Mouse (Mus musculus): ENCODE data around the gene Tmem182.

The Tmem182 gene

DNA sequence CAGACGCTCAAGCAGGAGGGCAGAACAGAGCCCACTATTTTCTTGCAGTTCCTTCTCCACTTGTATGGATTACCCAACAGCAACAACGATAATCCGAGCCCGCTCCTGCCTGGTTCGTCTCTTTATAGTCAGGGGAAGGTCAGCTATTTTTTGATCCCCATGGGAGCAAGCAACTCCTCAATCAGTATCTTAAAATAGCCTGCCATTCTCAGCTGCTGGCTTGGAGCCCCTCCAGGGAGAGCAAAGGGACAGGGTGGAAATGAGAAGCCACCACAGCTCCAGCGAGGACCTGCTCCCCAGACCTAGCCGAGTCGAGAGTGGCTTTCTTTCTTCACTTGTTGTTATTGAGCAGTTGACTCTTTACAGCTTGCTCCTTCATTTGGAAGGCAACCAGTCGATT, at the start of gene Tmem182:
TSS of gene Tmem182 (plus strand) at position 251 of the 400 bp plus-strand sequence.
- no peak for DNase-seq (ENCODE audit: extremely low spot score, low spot score)

DNA sequence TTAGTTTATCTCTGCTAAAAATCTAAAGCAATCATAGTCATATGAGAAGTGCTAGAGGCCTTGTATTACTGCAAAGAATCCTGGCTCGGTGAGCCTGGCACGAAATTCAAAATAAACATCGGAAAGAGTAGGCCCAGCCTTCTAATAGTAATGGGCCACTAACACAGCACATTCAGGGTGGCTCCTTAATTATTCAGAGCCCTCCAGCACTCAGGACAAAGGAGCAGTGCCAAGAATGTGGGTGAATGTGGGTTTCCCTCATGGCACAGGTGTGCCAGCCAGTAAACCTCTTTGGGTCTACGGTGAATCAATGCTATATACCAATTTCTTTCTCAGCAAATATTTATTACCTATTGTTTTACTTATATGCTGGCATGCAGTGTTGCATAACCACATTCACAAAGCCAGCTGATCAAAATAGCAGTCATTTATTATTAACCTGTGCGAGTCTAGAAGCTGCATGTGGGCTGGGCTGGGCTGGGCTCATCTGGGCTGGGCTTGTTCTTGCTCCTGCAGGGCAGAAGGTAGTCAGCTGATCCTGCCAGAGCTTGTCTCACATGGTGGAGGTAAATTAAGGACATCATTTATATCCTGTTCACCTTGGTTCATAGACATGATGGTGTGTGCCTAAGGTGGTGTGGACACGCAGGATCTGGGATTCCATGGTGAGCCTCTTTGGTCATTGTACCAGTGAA, 45.5 kb upstream of the Tmem182 start:
- no peak for DNase-seq (ENCODE audit: extremely low spot score, low spot score)

DNA sequence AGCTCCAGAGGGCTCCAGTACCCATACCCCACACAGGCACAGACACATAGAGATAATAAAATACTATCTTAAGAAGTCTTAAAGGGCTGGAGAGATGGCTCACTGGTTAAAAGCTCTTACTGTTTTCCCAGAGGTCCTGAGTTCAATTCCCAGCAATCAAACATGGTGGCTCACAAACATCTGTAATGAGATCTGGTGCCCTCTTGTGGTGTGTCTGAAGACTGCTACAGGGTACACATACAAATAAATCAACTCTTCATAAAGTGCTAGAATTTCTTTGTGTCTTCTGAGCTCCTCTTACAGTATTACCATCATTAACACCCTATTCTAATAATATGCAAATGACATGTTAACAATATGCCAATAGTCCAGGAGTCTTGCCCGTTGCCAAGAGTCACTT, 41.4 kb upstream of the Tmem182 start:
- DNase-seq (ENCODE audit: extremely low spot score, low spot score): no peak

DNA sequence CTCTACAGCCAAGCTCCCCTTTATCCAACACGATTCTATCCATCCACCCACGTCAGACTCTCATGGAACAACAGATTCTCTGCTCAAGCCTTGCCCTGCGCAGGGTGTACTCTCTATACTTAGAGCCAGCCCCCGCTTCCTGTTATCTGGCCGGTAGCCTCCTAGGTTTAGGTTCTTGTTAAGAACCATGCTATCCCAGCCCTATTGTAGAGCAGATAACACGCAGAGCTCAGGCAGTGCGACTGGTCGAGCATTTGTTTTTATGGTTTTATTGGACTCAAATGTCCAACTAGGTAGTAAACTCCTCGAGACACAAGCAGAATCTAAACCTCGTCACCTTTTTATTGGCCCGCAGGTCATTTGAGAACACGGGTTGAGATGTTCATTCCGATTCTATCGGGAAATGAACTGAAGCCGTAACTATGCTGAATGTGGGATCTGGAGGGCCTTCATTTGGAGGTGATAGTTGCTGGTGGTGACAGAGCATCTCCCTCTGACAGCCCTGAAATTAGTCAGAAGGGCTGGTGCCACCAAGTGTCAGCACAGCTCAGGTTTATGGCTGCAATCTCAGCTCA, 40.6 kb upstream of the Tmem182 start:
- DNase-seq (ENCODE audit: extremely low spot score, low spot score): no peak

DNA sequence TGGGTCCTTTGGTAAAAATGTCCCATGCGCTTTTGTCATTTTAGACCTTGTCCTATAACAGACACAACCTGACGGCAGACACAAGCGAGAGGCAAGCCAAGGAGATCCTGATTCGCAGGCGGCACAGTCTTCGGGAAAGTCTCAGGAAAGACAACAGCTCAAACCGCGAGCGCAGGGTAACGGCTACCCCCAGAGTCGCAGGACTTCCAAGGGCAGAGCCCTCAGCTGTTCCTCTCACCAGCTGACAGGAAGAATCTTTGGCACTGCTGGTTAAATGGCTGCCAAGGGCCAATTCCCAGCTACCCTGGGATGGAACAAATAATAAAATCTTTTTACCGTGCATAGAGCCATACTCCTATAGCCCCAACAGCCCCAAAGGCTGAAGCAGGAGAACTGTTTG, 39.9 kb upstream of the Tmem182 start:
- DNase-seq (ENCODE audit: extremely low spot score, low spot score): no peak

DNA sequence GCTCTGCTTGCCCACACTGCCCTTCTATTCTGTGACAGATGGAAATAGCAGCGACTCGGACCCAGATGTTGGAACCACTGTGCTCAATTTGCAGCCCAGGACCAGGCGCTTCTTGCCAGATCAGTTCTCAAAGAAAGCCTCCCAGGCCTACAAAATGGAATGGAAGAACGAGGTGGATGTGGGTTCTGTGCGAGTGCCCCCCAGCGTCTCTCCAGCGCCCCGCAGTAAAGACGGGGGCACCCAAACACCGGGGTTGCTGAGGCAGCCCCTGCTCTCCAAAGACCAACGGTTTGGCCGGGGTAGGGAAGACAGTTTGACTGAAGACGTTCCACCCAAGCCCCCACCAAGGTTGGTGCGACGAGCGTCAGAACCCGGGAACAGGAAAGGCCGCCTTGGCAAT, 37.8 kb upstream of the Tmem182 start:
- DNase-seq (ENCODE audit: extremely low spot score, low spot score): no peak

DNA sequence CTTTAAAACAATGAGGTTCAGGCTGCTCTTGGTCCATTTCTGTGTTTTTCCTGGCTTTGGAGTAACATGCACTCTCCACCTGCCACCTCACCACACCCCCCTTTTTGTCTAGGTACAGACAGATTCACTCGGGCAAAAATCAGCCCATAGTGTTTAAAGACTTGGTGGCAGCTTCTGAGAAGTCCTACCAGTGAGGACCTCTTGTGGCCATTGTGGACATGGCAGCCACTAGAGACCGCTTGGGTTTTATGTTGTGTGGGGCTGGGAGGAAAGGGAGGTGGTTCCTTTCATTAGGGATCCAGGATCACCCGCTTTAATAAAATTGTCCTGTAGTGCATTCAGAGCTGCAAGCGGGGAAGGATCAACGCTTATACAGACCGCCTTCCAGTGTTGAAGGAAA, 36.8 kb upstream of the Tmem182 start:
- DNase-seq (ENCODE audit: extremely low spot score, low spot score): peak; percentile 44

DNA sequence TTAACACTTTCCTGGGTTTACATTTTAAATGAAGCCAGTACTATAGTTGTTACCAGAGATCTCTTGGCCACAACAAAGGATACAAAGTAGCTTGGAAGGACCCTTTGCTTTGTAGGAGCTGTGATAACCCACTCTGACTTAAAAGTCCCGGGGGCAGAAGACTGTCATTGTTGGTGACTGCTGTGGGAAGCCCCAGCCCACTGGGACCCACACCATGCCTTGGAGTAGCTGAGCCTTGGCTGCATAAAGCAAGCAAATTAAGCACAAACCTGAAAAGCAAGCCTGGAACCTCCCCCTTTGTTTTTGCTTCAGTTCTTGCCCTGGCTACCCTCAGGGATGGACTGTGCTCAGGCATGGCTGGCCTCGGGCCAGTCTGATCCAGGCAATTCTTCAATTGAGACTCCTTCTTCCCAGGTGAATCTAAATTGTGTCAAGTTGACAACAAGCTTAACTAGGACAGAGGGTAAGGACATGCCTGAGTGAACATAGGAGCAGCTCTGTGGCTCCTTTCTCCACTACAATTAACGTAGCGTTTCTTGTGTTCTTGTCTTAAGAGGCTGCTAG, 36.0 kb upstream of the Tmem182 start:
- no peak for DNase-seq (ENCODE audit: extremely low spot score, low spot score)

DNA sequence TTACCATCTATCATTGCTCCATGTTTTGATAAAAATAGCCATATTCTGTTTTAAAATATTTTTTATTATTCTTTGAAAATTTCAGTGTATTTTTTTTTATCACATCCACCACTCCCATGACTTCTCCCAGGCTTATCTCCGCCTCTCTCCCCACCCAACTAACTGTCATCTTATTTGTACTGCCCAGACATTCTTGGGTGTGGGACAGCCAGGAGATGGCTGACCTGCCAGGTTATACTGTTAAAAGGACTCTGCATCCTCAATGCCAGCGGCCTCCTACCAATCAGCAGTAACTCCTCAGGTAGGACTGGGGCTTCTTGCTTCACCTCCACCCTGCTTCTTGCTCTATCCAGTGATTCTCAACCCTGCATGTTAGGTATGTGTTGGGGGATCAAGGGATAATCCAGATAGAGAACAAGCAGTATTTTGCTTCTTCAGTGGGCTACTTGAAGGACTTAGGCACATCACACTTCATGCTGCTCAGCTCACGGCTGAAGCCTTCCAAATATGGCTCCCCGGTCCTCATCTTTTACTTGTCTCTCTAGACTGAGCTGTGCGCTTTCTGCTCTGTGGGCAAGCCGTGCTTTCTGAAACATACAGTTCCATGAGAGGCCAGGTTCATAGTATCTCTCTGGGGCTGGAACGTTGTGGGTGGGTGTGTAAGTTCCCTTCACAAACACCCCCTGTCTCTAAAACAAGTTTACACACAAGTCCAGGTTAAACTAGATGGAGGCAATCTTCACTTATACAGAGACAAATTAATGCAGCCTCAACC, 34.0 kb upstream of the Tmem182 start:
- no peak for DNase-seq (ENCODE audit: extremely low spot score, low spot score)

DNA sequence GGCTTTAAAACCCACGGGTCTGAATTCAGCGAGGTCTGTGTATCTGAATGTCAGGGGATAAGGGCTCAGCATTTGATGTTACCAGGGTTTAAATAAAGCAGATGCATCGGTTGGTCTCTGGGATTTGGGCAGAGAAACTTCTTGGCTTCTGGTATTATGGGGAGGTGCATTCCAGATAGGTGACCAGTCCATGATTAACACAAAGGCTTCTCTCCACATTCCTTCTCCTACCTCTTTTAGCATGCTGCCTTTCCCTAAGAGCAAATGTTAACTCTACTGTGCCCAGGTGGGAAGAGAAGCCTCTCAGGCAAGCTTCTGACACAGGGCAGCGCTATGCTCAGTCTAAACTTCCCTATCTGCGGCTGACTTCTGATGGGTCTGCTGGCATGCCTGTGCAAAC, 32.2 kb upstream of the Tmem182 start:
- no peak for DNase-seq (ENCODE audit: extremely low spot score, low spot score)

DNA sequence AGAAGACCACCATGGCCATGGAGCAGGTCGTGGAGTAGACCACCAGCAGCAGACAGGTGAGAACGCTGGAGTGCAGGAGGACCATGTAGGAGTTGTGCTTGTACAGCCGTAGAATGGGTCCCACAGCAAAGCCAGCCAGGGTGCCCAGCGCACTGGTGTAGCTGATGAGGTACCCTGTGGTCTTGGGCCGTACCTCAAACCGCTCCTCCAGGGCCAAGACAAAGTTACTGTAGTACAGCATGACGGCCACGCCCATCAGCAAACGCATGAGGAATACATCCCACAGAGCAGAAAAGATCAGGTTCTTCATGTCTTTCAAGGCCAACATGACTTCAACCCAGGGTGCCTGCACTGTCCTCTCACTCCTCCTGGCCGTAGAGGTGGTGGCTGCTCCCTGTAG, 31.4 kb upstream of the Tmem182 start:
- no peak for DNase-seq (ENCODE audit: extremely low spot score, low spot score)

DNA sequence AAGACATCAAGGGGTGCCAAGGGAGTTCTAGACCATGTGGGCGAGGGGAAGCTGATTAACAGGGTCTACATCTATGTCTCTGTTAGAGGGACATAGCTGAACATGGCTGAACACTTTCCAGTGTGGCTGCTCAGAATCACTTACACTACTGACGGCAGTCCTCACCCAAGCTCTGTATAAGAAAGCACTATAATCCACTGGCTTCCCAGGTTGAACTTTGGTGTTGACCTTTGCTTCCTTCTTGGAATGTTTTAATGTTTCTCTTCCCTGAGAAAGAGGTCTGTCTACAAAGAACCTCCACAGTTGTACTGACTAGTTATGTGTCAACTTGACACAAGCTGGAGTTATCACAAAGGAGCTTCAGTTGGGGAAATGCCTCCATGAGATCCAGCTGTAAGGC, 29.3 kb upstream of the Tmem182 start:
- DNase-seq (ENCODE audit: extremely low spot score, low spot score): no peak

DNA sequence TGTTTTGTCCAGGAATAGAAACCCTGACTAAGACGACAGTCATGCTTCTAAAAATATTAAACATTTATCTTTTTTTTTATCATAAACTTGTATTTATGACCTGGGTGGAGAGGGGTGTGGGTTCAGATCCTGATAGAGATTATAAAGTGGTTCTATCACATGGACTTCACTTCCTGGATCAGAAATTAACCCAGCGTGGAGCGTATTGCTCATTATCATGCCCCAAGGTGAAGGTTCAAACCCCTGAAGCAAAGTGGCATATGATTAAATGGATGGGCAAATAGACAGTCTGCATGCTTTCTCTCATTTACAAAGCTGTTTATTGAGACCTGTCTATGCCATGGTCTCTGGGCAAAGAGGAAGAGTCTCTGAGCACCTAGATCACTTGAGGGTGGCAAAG, 28.6 kb upstream of the Tmem182 start:
- DNase-seq (ENCODE audit: extremely low spot score, low spot score): no peak

DNA sequence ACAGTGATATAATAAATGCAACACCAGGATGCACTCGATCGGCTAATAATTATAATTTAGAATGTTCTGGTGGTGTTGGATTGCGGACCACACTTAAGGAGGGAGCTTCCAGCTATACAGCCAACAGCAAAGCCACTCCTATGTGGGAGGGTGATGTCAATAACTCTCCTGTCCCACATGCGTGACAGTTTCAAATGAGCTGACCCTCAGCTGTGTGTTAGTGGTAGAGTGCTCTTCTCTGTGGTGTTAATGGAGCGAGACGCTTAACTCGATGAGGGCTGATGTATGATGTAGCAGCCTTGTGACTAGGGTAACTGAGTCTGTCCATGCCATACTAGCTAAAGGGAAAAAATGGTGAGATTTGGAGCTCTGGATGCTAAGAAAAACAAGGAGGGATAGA, 22.0 kb upstream of the Tmem182 start:
- no peak for DNase-seq (ENCODE audit: extremely low spot score, low spot score)

DNA sequence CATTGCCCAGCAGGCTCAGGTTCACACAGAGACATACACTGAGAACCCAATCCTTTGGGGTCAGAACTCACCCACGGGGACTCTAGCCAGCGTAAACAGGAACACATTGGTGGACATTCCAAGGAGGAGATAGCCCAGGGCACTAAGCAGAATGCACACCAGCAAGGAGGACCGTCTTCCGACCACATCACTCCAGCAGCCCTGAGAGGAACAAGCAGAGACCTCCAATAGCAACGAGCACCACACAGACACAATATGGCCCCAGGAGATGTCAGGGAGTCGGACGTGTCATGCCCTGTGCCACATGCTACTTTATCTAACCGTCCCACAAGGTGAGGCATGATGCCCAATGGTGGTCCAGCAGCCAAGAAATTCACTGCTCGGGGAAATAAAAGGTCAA, 21.1 kb upstream of the Tmem182 start:
- DNase-seq (ENCODE audit: extremely low spot score, low spot score): no peak

DNA sequence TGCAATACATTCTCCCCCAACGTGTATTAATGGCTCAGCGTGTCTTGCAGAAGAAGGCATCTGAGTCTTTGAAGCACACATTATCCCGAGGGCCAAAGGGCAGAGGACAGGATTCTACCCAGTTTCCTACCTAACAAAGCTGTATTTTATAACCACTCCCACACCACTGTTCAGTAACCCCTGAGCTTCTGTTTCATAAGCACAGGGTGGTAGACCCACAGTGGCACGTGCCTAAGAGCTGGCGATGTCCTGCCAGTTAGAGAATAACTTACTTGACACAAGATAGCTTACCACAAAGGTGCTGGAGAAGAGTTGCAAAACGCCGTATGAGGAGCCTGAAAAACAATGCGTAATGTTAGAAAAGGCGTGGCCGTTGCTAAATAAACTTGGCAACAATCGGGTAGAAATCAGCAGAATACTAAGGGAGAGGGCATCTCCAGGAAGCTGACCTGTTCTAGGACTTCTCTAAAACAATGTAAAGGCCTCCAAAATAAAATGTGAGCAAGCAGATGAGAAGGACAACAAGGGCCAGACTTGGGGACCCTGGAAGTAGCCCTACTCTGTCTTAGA, 19.4 kb upstream of the Tmem182 start:
- no peak for DNase-seq (ENCODE audit: extremely low spot score, low spot score)

DNA sequence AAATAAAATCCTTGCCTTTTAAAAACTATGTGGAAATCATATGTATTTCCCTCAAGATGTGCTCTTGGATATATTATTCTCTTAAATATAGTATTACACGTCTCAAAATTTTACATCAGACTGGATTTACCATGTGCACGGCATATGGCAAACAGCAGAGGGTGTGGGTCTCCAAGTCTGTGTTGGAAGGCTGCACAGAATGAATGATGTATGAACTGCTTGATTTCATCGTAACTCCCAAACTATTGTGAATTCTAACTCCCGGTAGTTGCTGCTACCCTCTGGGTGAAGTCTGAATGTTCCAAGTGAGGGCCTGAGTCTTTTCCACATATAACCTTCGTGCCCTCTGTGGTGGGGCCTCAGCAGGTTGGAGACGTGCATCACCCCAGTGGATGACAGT, 16.4 kb upstream of the Tmem182 start:
- DNase-seq (ENCODE audit: extremely low spot score, low spot score): no peak

DNA sequence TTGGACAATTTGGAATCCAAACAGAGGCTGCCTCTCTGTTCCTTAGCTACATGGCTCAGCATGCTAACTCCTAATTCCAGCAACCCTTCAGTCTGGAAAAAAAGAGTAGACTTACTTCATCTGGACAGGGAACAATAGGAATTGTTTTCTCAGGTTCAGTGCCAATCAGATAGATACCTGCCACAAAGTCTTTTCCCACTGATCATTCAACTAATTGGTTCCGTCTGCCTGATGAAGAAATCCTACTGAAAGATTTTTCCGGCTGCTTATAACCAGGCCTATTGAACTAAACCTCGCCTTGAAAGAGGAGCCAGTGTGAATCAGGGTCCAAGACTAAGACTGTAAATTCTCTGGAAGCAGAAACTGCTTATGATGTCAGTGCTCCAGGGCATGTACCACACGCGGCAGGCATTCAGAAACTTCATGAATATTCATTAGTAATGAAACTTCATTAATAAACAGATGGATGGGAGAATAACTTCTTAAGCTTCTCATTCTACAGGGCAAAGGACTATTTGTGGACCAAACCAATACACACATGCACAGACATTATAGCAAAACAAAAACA, 15.7 kb upstream of the Tmem182 start:
- no peak for DNase-seq (ENCODE audit: extremely low spot score, low spot score)

DNA sequence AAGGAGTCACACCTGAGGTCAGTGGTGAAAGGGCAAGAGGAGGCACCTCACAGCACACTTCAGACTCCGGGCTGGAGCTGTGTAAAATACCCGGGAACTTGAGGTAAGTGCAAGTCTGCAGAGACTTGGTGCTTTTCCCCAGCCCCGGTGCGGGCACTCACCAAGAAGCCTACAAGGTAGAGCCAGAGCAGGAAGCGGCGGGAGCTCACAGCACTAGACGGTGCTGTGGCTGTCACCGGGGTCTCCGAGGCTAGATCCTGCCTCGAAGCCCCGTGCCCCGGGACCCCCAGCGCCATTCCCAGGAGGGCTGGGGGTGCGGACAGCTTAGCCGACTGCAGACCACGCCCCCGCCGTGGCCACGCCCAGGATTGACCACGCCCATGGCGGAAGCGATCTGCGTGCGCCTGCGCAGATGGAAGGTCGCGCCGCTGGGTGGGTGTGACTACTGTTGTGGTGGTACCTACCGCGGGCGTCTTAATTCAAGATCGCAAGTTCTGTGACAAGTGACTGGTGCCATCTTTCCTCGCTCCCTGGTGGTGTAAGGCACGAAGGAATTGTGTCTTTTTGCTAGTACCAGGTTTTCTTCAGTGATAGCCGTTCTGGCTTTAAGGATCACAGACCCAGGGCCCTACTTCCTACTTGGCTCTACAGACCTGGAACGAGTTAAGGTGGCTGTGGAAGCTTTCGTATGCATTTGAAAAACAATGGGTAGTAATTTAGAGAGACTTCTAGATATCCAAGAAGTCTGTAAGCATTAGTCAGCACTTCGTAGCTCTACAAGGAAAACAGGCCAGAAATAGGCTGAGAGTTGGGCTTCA, 14.9 kb upstream of the Tmem182 start, which contains the start of gene Mfsd9:
TSS of gene Mfsd9 (minus strand) at position 364 of the 818 bp plus-strand sequence.
- DNase-seq (ENCODE audit: extremely low spot score, low spot score): peak; percentile 95

DNA sequence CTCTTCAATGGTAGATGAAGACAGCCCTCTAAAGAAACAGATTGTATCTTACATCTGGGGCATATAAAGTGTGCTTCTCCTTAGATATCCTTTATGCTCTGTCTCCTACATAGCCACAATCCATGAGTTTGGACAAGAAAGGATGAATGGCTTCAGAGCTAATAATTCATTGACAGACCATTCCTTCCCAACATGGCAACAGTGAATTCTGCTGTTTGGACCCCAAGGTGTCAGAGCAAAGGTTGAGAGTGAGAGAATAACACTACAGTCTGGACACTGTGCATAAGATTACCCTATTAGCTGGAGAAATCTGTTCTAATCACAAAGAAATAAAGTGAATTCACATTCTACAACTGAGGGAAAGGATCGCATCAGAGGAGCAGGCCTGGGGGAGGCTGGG, 9.9 kb upstream of the Tmem182 start:
- DNase-seq (ENCODE audit: extremely low spot score, low spot score): no peak

DNA sequence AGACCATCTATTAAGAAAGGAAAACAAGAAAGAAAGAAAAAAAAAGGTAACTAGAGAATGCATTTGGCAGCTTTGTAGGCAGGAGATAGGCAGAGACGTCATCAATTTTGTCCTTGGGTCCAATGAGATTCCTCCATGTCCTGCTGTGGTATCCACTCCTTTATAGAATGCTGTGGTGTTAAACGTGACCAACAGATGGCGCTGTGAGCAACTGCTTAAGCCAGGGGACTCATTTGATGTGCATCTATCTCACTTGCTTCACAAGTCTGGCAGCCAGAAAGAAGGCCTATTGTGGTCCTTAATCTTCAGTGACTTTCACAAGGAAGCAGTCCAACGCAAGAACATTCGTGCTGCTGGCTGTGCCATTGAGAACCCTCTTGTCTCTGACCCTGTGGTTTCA, 8.1 kb upstream of the Tmem182 start:
- peak; percentile 60 for DNase-seq (ENCODE audit: extremely low spot score, low spot score)

Data from neural tube, embryonic 10.5 days (tissue).